ENCODE assay signal across 10 mouse cellular contexts in the genomic region with DNA sequence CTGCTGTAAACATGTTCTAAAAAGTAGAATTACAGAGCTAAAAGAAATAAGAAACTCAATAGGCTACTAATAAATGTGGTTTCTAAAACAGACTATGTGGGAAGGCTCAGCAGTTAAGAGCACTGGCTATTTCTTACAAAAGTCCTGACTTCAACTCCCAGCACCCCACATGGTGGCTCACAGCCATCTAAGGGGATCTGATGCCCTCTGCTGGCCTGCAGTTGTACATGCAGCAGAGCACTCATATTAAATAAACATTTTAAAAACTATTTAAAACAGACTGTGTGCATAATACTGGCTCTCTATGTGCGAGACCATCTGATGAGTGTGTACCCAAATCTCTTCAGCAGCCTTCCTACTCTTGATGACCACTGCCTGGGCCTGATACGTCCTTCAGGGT. TPM values are rescaled to one million over a fixed set of nuclear protein-coding genes. Genes with fewer than 3 reads are reported as not detected.
DNase-seq lines count a peak whose midpoint lies in the region; ATAC-seq and TF ChIP-seq lines count a peak whose summit lies in the region.
"Had no signal": no experiment of that assay in that cellular context is flagged by ENCODE, and none has a peak within 500 bp of the region (broad histone marks: within the 10 kb centered on the region; RNA-seq: fewer than 3 reads in every experiment).

No protein-coding gene starts in this region.

- H3K36me3 ChIP-seq in kidney, embryonic 16.5 days (ENCODE audit: insufficient read depth, low read length) = peaks cover 21% of the 10 kb centered on the region
- peaks cover 10% of the 10 kb centered on the region for H3K36me3 ChIP-seq in liver, adult 2 months (ENCODE audit: control insufficient read depth, insufficient read depth, low read length)

- H3K4me3 ChIP-seq in kidney, embryonic 16.5 days (ENCODE audit: low read length) = no peak overlapping the region
- H3K4me3 ChIP-seq in liver, adult 2 months (ENCODE audit: insufficient read depth, low read depth, low read length) = no peak overlapping the region
- H3K4me3 ChIP-seq: stomach, embryonic 15.5 days had no signal

- no peak overlapping the region for H3K9ac ChIP-seq in kidney, embryonic 16.5 days (replicated peaks; ENCODE audit: low read length)
- H3K9ac ChIP-seq in liver, adult 2 months (ENCODE audit: low read depth, low read length) = no peak overlapping the region
- H3K9ac ChIP-seq: stomach, embryonic 15.5 days had no signal

- H3K9me3 ChIP-seq in kidney, embryonic 16.5 days (ENCODE audit: low read length) = peaks cover 5% of the 10 kb centered on the region; the same call in 1 of the 2 replicates
- H3K9me3 ChIP-seq: stomach, embryonic 15.5 days had no signal

- TF ChIP-seq POLR2A in liver, adult 2 months (IDR thresholded peaks at IDR 0.05; ENCODE audit: extremely low read depth, insufficient read depth, low read length) = no peak

- H3K27me3 ChIP-seq in kidney, embryonic 16.5 days (ENCODE audit: insufficient read depth, low read length) = no peaks in the 10 kb centered on the region
- no peaks in the 10 kb centered on the region for H3K27me3 ChIP-seq in liver, adult 2 months (ENCODE audit: control insufficient read depth, insufficient read depth, low read length)
- H3K27me3 ChIP-seq: stomach, embryonic 15.5 days had no signal

- WGBS in kidney, embryonic 16.5 days = 91% methylated on average over 2 of the region's 2 CpGs
- WGBS in liver, adult 2 months = 96% methylated on average over 2 of the region's 2 CpGs

- no peak overlapping the region for H3K27ac ChIP-seq in kidney, embryonic 16.5 days (ENCODE audit: low read length)
- H3K27ac ChIP-seq in liver, adult 2 months (replicated peaks; ENCODE audit: insufficient read depth, low read depth, low read length) = no peak overlapping the region
- H3K27ac ChIP-seq: stomach, embryonic 15.5 days had no signal

- H3K4me1 ChIP-seq in kidney, embryonic 16.5 days (ENCODE audit: insufficient read depth, low read length) = no peaks in the 10 kb centered on the region
- no peaks in the 10 kb centered on the region for H3K4me1 ChIP-seq in liver, adult 2 months (ENCODE audit: control insufficient read depth, insufficient read depth, low read length)
- H3K4me1 ChIP-seq: stomach, embryonic 15.5 days had no signal

- peak; percentile 13 for DNase-seq in kidney, adult 9 months
- DNase-seq in A20 (ENCODE audit: low read depth, low spot score) (peak; percentile 50), ES-CJ7 (ENCODE audit: low read depth, low spot score) (peak; percentile 60)
- peak; percentile 10 for DNase-seq in liver, adult 2 months (ENCODE audit: extremely low read depth, low read depth, low spot score)
- DNase-seq in frontal cortex, postnatal 14 days (ENCODE audit: low spot score in 2 of 2) = no peak
- no peak for DNase-seq in cerebellum, adult 11 months
- DNase-seq in yolk sac, embryonic 10.5 days (ENCODE audit: low spot score) = no peak
- DNase-seq: layer of hippocampus, adult 9-11 months had no signal

- no peaks in the 10 kb centered on the region for H3K79me2 ChIP-seq in liver, adult 2 months (ENCODE audit: control insufficient read depth, insufficient read depth, low read length)

- ATAC-seq in kidney, embryonic 16.5 days (ENCODE audit: low FRiP score, low TSS enrichment) = no peak

- TF ChIP-seq CTCF in liver, adult 2 months (IDR thresholded peaks at IDR 0.05; ENCODE audit: low read depth, low read length) = peak; percentile 68

- no peak overlapping the region for H3K4me2 ChIP-seq in kidney, embryonic 16.5 days (replicated peaks; ENCODE audit: low read depth, low read length)
- H3K4me2 ChIP-seq: stomach, embryonic 15.5 days had no signal

RNA-seq across cellular contexts. Expression of a gene that starts 42.5 kb away (rescaled TPM):
- polyA plus RNA-seq in kidney, embryonic 16.5 days (2015; fragmentation: Nextera tagmentation; extraction: Ambion mirVana) = 78.2 and 79.0 TPM in 2 replicates
- 17.5 and 20.3 TPM in 2 replicates for total RNA-seq in liver, adult 2 months (2014; rRNA removed)
- 8.4 and 8.8 TPM in 2 replicates for polyA plus RNA-seq in liver, adult 2 months (2012; rRNA removed)

RNA-seq across cellular contexts. Expression of a gene that starts 52.6 kb away (rescaled TPM):
- 39.9 and 40.1 TPM in 2 replicates for polyA plus RNA-seq in kidney, embryonic 16.5 days (2015; fragmentation: Nextera tagmentation; extraction: Ambion mirVana)
- 3.4 and 4.0 TPM in 2 replicates for total RNA-seq in liver, adult 2 months (2014; rRNA removed)
- polyA plus RNA-seq in liver, adult 2 months (2012; rRNA removed) = 1.3 and 4.4 TPM in 2 replicates

Comparison
In these comparisons a context has a peak if more than half of its experiments do, and no peak if none do; other contexts are left out.
1. DNase-seq: peak in kidney, adult 9 months (single experiment), A20 (single experiment), ES-CJ7 (single experiment) and liver, adult 2 months (single experiment); none in frontal cortex, postnatal 14 days (0 of 2), cerebellum, adult 11 months (single experiment) and yolk sac, embryonic 10.5 days (single experiment).